Mouse (Mus musculus): ENCODE results near the gene Lingo2. TPM values are rescaled to one million over a fixed set of nuclear protein-coding genes. Genes with fewer than 3 reads are reported as not detected.

The Lingo2 gene
- total RNA-seq, 2 experiments from 2014 or later, result 0.10 to 0.23 TPM

- no peak for DNase-seq
These were observed 410.7 kb downstream of the Lingo2 start for GRCm38 (mm10) chr4:36540664-36541360.

GRCm38 (mm10) chr4:36533895-36534294 lies 417.7 kb downstream of the Lingo2 start:
- DNase-seq, result no peak

- no peak for DNase-seq
These were observed 461.3 kb downstream of the Lingo2 start for GRCm38 (mm10) chr4:36490255-36490654.

GRCm38 (mm10) chr4:36435211-36435610 lies 516.3 kb downstream of the Lingo2 start:
- no peak for DNase-seq

GRCm38 (mm10) chr4:36426192-36426591 lies 525.4 kb downstream of the Lingo2 start:
- DNase-seq, result no peak

- no peak for DNase-seq
These were observed 544.2 kb downstream of the Lingo2 start for GRCm38 (mm10) chr4:36407350-36407749.

- no peak for DNase-seq
These were observed 582.6 kb downstream of the Lingo2 start for GRCm38 (mm10) chr4:36368925-36369324.

GRCm38 (mm10) chr4:36354401-36354800 lies 597.1 kb downstream of the Lingo2 start:
- no peak for DNase-seq

- no peak for DNase-seq
These were observed 619.8 kb downstream of the Lingo2 start for GRCm38 (mm10) chr4:36331741-36332140.

- no peak for DNase-seq
These were observed 625.9 kb downstream of the Lingo2 start for GRCm38 (mm10) chr4:36325603-36326002.

GRCm38 (mm10) chr4:36313067-36313466 lies 638.5 kb downstream of the Lingo2 start:
- DNase-seq, result no peak

GRCm38 (mm10) chr4:36311431-36311830 lies 640.1 kb downstream of the Lingo2 start:
- DNase-seq, result no peak

- DNase-seq, result no peak
These were observed 646.3 kb downstream of the Lingo2 start for GRCm38 (mm10) chr4:36305228-36305627.

- no peak for DNase-seq
These were observed 661.9 kb downstream of the Lingo2 start for GRCm38 (mm10) chr4:36289701-36290053.

- DNase-seq, result peak; percentile 62
These were observed 662.5 kb downstream of the Lingo2 start for GRCm38 (mm10) chr4:36288813-36289700.

- DNase-seq, result no peak
These were observed 688.9 kb downstream of the Lingo2 start for GRCm38 (mm10) chr4:36262436-36263169.

- DNase-seq, result peak; percentile 40
These were observed 765.2 kb downstream of the Lingo2 start for GRCm38 (mm10) chr4:36186231-36186922.

- no peak for DNase-seq
These were observed 767.9 kb downstream of the Lingo2 start for GRCm38 (mm10) chr4:36183643-36184042.

- DNase-seq, result no peak
These were observed 781.4 kb downstream of the Lingo2 start for GRCm38 (mm10) chr4:36170099-36170498.

- DNase-seq, result no peak
These were observed 820.2 kb downstream of the Lingo2 start for GRCm38 (mm10) chr4:36131341-36131740.

GRCm38 (mm10) chr4:36095482-36095881 lies 856.1 kb downstream of the Lingo2 start:
- DNase-seq, result no peak

GRCm38 (mm10) chr4:36081095-36081852 lies 870.3 kb downstream of the Lingo2 start:
- no peak for DNase-seq

Data from heart, postnatal 4 days (tissue).